Mouse (Mus musculus): ENCODE measurements around the gene Pkdrej. TPM values are rescaled to one million over a fixed set of nuclear protein-coding genes. Genes with fewer than 3 reads are reported as not detected.

Gene Pkdrej
- polyA plus RNA-seq, 1 experiment = not detected

GRCm38 (mm10) chr15:85813428-85813827 lies 8.1 kb downstream of the Pkdrej start:
- no peaks in the 10 kb centered on the region; the same call in 1 of the 2 replicates for H3K27me3 ChIP-seq (ENCODE audit: control insufficient read depth)
- H3K4me1 ChIP-seq (ENCODE audit: control insufficient read depth) = peaks cover 44% of the 10 kb centered on the region
- peaks cover 37% of the 10 kb centered on the region for H3K9me3 ChIP-seq (ENCODE audit: control insufficient read depth, low read length)
- no peak for TF ChIP-seq TAL1 (IDR thresholded peaks at IDR 0.05; ENCODE audit: low read length)
- no peak for TF ChIP-seq GATA1 (IDR thresholded peaks at IDR 0.05; ENCODE audit: low read length)
- H3K36me3 ChIP-seq (ENCODE audit: control insufficient read depth) = peaks cover 6% of the 10 kb centered on the region
- peak overlapping the region; percentile 4 for H3K4me3 ChIP-seq (replicated peaks)

GRCm38 (mm10) chr15:85811535-85812277 lies 9.8 kb downstream of the Pkdrej start, which contains the start of gene Cdpf1:
Gene Cdpf1, minus strand, starts transcription at chr15:85811697.
- peak within 1 kb of the TSS; percentile 82 for H3K4me3 ChIP-seq (replicated peaks)
- no peak for TF ChIP-seq TAL1 (IDR thresholded peaks at IDR 0.05; ENCODE audit: low read length)
- no peak for TF ChIP-seq GATA1 (IDR thresholded peaks at IDR 0.05; ENCODE audit: low read length)
- H3K36me3 ChIP-seq (ENCODE audit: control insufficient read depth) = peaks cover 18% of the 10 kb centered on the region

GRCm38 (mm10) chr15:85810806-85811521 lies 10.6 kb downstream of the Pkdrej start:
- no peak for TF ChIP-seq GATA1 (IDR thresholded peaks at IDR 0.05; ENCODE audit: low read length)
- TF ChIP-seq TAL1 (IDR thresholded peaks at IDR 0.05; ENCODE audit: low read length) = no peak
- Histone ChIP-seq H3K4me1 (ENCODE audit: control insufficient read depth) (peaks cover 44% of the 10 kb centered on the region), H3K36me3 (ENCODE audit: control insufficient read depth) (peaks cover 18% of the 10 kb centered on the region), H3K27me3 (ENCODE audit: control insufficient read depth) (no peaks in the 10 kb centered on the region), H3K9me3 (ENCODE audit: control insufficient read depth, low read length) (peaks cover 12% of the 10 kb centered on the region), H3K4me3 (replicated peaks) (peak overlapping the region; percentile 82)

More at GRCm38 (mm10) chr15:85811535-85812277, 9.8 kb downstream of the Pkdrej start, which contains the start of gene Cdpf1:
- Histone ChIP-seq H3K4me1 (ENCODE audit: control insufficient read depth) (peaks cover 44% of the 10 kb centered on the region), H3K27me3 (ENCODE audit: control insufficient read depth) (no peaks in the 10 kb centered on the region; the same call in 1 of the 2 replicates), H3K9me3 (ENCODE audit: control insufficient read depth, low read length) (peaks cover 20% of the 10 kb centered on the region)

GRCm38 (mm10) chr15:85810462-85810805 lies 11.1 kb downstream of the Pkdrej start:
- H3K27me3 ChIP-seq (ENCODE audit: control insufficient read depth) = no peaks in the 10 kb centered on the region
- H3K9me3 ChIP-seq (ENCODE audit: control insufficient read depth, low read length) = peaks cover 7% of the 10 kb centered on the region
- H3K36me3 ChIP-seq (ENCODE audit: control insufficient read depth) = peaks cover 18% of the 10 kb centered on the region
- peaks cover 44% of the 10 kb centered on the region for H3K4me1 ChIP-seq (ENCODE audit: control insufficient read depth)
- TF ChIP-seq GATA1 (IDR thresholded peaks at IDR 0.05; ENCODE audit: low read length) (no peak), TAL1 (IDR thresholded peaks at IDR 0.05; ENCODE audit: low read length) (no peak)
- peak overlapping the region; percentile 82 for H3K4me3 ChIP-seq (replicated peaks)

- Histone ChIP-seq H3K36me3 (ENCODE audit: control insufficient read depth) (peaks cover 18% of the 10 kb centered on the region), H3K9me3 (ENCODE audit: control insufficient read depth, low read length) (no peaks in the 10 kb centered on the region), H3K27me3 (ENCODE audit: control insufficient read depth) (no peaks in the 10 kb centered on the region), H3K4me1 (ENCODE audit: control insufficient read depth) (peaks cover 44% of the 10 kb centered on the region), H3K4me3 (replicated peaks) (no peak overlapping the region)
- no peak for TF ChIP-seq GATA1 (IDR thresholded peaks at IDR 0.05; ENCODE audit: low read length)
- TF ChIP-seq TAL1 (IDR thresholded peaks at IDR 0.05; ENCODE audit: low read length) = no peak
Observed at GRCm38 (mm10) chr15:85809091-85809490, 12.4 kb downstream of the Pkdrej start.

- H3K9me3 ChIP-seq (ENCODE audit: control insufficient read depth, low read length) = no peaks in the 10 kb centered on the region
- no peak overlapping the region for H3K4me3 ChIP-seq (replicated peaks)
- TF ChIP-seq GATA1 (IDR thresholded peaks at IDR 0.05; ENCODE audit: low read length) (no peak), TAL1 (IDR thresholded peaks at IDR 0.05; ENCODE audit: low read length) (no peak)
- peaks cover 18% of the 10 kb centered on the region for H3K36me3 ChIP-seq (ENCODE audit: control insufficient read depth)
- H3K4me1 ChIP-seq (ENCODE audit: control insufficient read depth) = peaks cover 38% of the 10 kb centered on the region
- H3K27me3 ChIP-seq (ENCODE audit: control insufficient read depth) = no peaks in the 10 kb centered on the region
Observed at GRCm38 (mm10) chr15:85808434-85808833, 13.1 kb downstream of the Pkdrej start.

GRCm38 (mm10) chr15:85808031-85808430 lies 13.5 kb downstream of the Pkdrej start:
- no peak overlapping the region for H3K4me3 ChIP-seq (replicated peaks)
- peaks cover 34% of the 10 kb centered on the region for H3K4me1 ChIP-seq (ENCODE audit: control insufficient read depth)
- peaks cover 18% of the 10 kb centered on the region for H3K36me3 ChIP-seq (ENCODE audit: control insufficient read depth)
- no peaks in the 10 kb centered on the region; the same call in 1 of the 2 replicates for H3K27me3 ChIP-seq (ENCODE audit: control insufficient read depth)
- H3K9me3 ChIP-seq (ENCODE audit: control insufficient read depth, low read length) = no peaks in the 10 kb centered on the region
- no peak for TF ChIP-seq GATA1 (IDR thresholded peaks at IDR 0.05; ENCODE audit: low read length)
- TF ChIP-seq TAL1 (IDR thresholded peaks at IDR 0.05; ENCODE audit: low read length) = no peak

- Histone ChIP-seq H3K27me3 (ENCODE audit: control insufficient read depth) (no peaks in the 10 kb centered on the region; the same call in 1 of the 2 replicates), H3K9me3 (ENCODE audit: control insufficient read depth, low read length) (no peaks in the 10 kb centered on the region), H3K36me3 (ENCODE audit: control insufficient read depth) (peaks cover 18% of the 10 kb centered on the region), H3K4me3 (replicated peaks) (no peak overlapping the region), H3K4me1 (ENCODE audit: control insufficient read depth) (peaks cover 30% of the 10 kb centered on the region)
- TF ChIP-seq GATA1 (IDR thresholded peaks at IDR 0.05; ENCODE audit: low read length) (no peak), TAL1 (IDR thresholded peaks at IDR 0.05; ENCODE audit: low read length) (no peak)
Observed at GRCm38 (mm10) chr15:85807404-85807803, 14.1 kb downstream of the Pkdrej start.

GRCm38 (mm10) chr15:85806886-85807285 lies 14.6 kb downstream of the Pkdrej start:
- Histone ChIP-seq H3K36me3 (ENCODE audit: control insufficient read depth) (peaks cover 18% of the 10 kb centered on the region), H3K4me1 (ENCODE audit: control insufficient read depth) (peaks cover 25% of the 10 kb centered on the region)

More at GRCm38 (mm10) chr15:85806886-85807285, 14.6 kb downstream of the Pkdrej start:
- no peaks in the 10 kb centered on the region for H3K9me3 ChIP-seq (ENCODE audit: control insufficient read depth, low read length)
- H3K4me3 ChIP-seq (replicated peaks) = no peak overlapping the region
- no peak for TF ChIP-seq TAL1 (IDR thresholded peaks at IDR 0.05; ENCODE audit: low read length)
- no peak for TF ChIP-seq GATA1 (IDR thresholded peaks at IDR 0.05; ENCODE audit: low read length)
- no peaks in the 10 kb centered on the region; the same call in 1 of the 2 replicates for H3K27me3 ChIP-seq (ENCODE audit: control insufficient read depth)

Data from erythroblast, embryonic 14.5 days (primary cell).